Mouse (Mus musculus) lung, adult 2 months (tissue): ENCODE results near the gene Sla2.

ENCODE experiments used
- CTCF ChIP-seq: fragments of 200-500 bp; IDR thresholded peaks from 2 replicates; pipeline ENCODE4 v1.5.1; 2011; ENCODE audit warnings: mild to moderate bottlenecking, low read length, control low read depth; ENCODE audit not compliant: insufficient read depth
- POLR2A ChIP-seq: fragments of 200-500 bp; IDR thresholded peaks from 2 replicates; pipeline ENCODE4 v1.6.1; 2011; ENCODE audit warnings: low read depth, mild to moderate bottlenecking, control low read depth, low read length, borderline replicate concordance; ENCODE audit errors: extremely low read depth

DNA sequence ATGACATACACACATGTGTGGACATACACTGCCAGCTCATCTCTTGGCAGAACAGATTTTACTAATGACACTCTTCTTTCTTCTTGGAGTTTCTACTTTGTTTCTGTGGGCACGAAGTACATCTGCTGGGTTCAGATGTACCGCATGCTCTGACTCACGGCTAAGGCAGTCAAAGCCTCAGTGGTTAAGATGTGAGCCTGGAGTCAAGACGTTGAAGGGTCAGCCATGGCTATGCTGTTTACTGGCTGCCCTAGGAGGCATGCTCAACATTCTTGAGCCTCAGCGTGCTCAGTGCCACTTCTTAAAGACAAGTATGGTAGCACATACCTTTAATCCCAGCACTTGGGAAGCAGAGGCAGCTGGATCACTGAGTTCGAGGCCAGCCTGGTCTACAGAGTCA lies 43.6 kb upstream of the Sla2 start:
- TF ChIP-seq POLR2A (no peak), CTCF (no peak)
